Mouse (Mus musculus) layer of hippocampus, postnatal 10 days (tissue): Measurements from ENCODE around the gene Kcnk3. TPM values are rescaled to one million over a fixed set of nuclear protein-coding genes. Genes with fewer than 3 reads are reported as not detected.
A peak's percentile ranks its signal among the peaks of the same experiment; 100 is the strongest.

Experiments
- DNase-seq, 2 experiments: peaks; one replicate each; pipeline ENCODE4 v3.0.0; 2021; ENCODE audit warnings: low spot score in 2 of 2
- total RNA-seq, 2 experiments: library from RNA; stranded (reverse); gene quantifications; 2 replicates each; pipeline ENCODE4 v1.2.3; 2021

Gene Kcnk3
- total RNA-seq, 2 experiments from 2014 or later: 10.3 to 11.6 TPM

GRCm38 (mm10) chr5:30587101-30587500 lies 869 bp upstream of the Kcnk3 start:
- no peak for DNase-seq

GRCm38 (mm10) chr5:30588301-30588968 lies 465 bp downstream of the Kcnk3 start:
- DNase-seq: peak in 1 of 2 experiments; percentile 40

- DNase-seq: no peak
Observed at GRCm38 (mm10) chr5:30589069-30589468, 1.1 kb downstream of the Kcnk3 start.

GRCm38 (mm10) chr5:30589546-30589945 lies 1.6 kb downstream of the Kcnk3 start:
- DNase-seq: no peak

- DNase-seq: no peak
Observed at GRCm38 (mm10) chr5:30590231-30590630, 2.3 kb downstream of the Kcnk3 start.

GRCm38 (mm10) chr5:30591205-30591731 lies 3.3 kb downstream of the Kcnk3 start:
- DNase-seq: no peak

GRCm38 (mm10) chr5:30591786-30592185 lies 3.8 kb downstream of the Kcnk3 start:
- DNase-seq: no peak

- DNase-seq: no peak
Observed at GRCm38 (mm10) chr5:30592279-30592980, 4.5 kb downstream of the Kcnk3 start.

- no peak for DNase-seq
Observed at GRCm38 (mm10) chr5:30593360-30593759, 5.4 kb downstream of the Kcnk3 start.

GRCm38 (mm10) chr5:30593811-30594504 lies 6.0 kb downstream of the Kcnk3 start:
- no peak for DNase-seq

GRCm38 (mm10) chr5:30594953-30595560 lies 7.1 kb downstream of the Kcnk3 start:
- no peak for DNase-seq

- no peak for DNase-seq
Observed at GRCm38 (mm10) chr5:30601397-30601796, 13.4 kb downstream of the Kcnk3 start.

GRCm38 (mm10) chr5:30603255-30603654 lies 15.3 kb downstream of the Kcnk3 start:
- no peak for DNase-seq

GRCm38 (mm10) chr5:30603926-30604325 lies 16.0 kb downstream of the Kcnk3 start:
- no peak for DNase-seq

- no peak for DNase-seq
Observed at GRCm38 (mm10) chr5:30604769-30605188, 16.8 kb downstream of the Kcnk3 start.

- no peak for DNase-seq
Observed at GRCm38 (mm10) chr5:30605649-30606048, 17.7 kb downstream of the Kcnk3 start.

GRCm38 (mm10) chr5:30606424-30607073 lies 18.6 kb downstream of the Kcnk3 start:
- peak; percentile 75 to 82 for DNase-seq

- DNase-seq: no peak
Observed at GRCm38 (mm10) chr5:30609094-30609493, 21.1 kb downstream of the Kcnk3 start.

- no peak for DNase-seq
Observed at GRCm38 (mm10) chr5:30609918-30610645, 22.1 kb downstream of the Kcnk3 start.

- DNase-seq: no peak
Observed at GRCm38 (mm10) chr5:30611091-30611490, 23.1 kb downstream of the Kcnk3 start.
